Mouse (Mus musculus) myocyte (in vitro differentiated cells): ENCODE results near the gene Rptor. TPM values are rescaled to one million over a fixed set of nuclear protein-coding genes. Genes with fewer than 3 reads are reported as not detected.

Source experiments
- H3K27me3 ChIP-seq: one replicate; pipeline ENCODE4 v1.6.1; 2011; ENCODE audit not compliant: control insufficient read depth, insufficient read depth, insufficient read length
- H3K36me3 ChIP-seq: one replicate; pipeline ENCODE4 v1.6.1; 2011; ENCODE audit not compliant: control insufficient read depth, insufficient read depth
- H3K4me2 ChIP-seq: one replicate; pipeline ENCODE4 v1.6.1; 2011; ENCODE audit warnings: low read depth, control low read depth
- H3K4me3 ChIP-seq: one replicate; pipeline ENCODE4 v1.5.1; 2011; ENCODE audit warnings: mild to moderate bottlenecking, control low read depth, moderate library complexity
- H3K79me2 ChIP-seq: one replicate; pipeline ENCODE4 v1.6.1; 2011; ENCODE audit not compliant: control insufficient read depth, insufficient read depth
- H3ac ChIP-seq: one replicate; pipeline ENCODE4 v1.6.1; 2011; ENCODE audit not compliant: control insufficient read depth, insufficient read length
- CEBPB ChIP-seq: IDR thresholded peaks from 2 replicates; pipeline ENCODE4 v1.6.1; 2011; ENCODE audit warnings: mild to moderate bottlenecking, moderate library complexity; ENCODE audit not compliant: poor library complexity, insufficient read depth, severe bottlenecking
- E2F4 ChIP-seq: IDR thresholded peaks from one replicate; pipeline ENCODE4 v1.6.1; 2011; ENCODE audit warnings: mild to moderate bottlenecking, control low read depth, moderate library complexity; ENCODE audit not compliant: insufficient read depth
- MAX ChIP-seq: IDR thresholded peaks from one replicate; pipeline ENCODE4 v1.6.1; 2011; ENCODE audit warnings: low read depth, mild to moderate bottlenecking, control low read depth
- MYOD1 ChIP-seq, 3 experiments: IDR thresholded peaks; one replicate each; pipeline ENCODE4 v1.6.1; 2011; ENCODE audit warnings: control low read depth in 2 of 3, low read depth in 2 of 3, mild to moderate bottlenecking in 2 of 3, moderate library complexity in 1 of 3; ENCODE audit not compliant: insufficient read length in 2 of 3, control insufficient read depth in 1 of 3
- MYOG ChIP-seq, 3 experiments: IDR thresholded peaks; one replicate each; pipeline ENCODE4 v1.6.1; 2011; ENCODE audit warnings: control low read depth in 2 of 3, low read depth in 2 of 3, mild to moderate bottlenecking in 2 of 3; ENCODE audit not compliant: insufficient read length in 2 of 3, control insufficient read depth in 1 of 3, insufficient read depth in 1 of 3
- POLR2A ChIP-seq: IDR thresholded peaks from one replicate; pipeline ENCODE4 v1.6.1; 2011; ENCODE audit warnings: low read depth, mild to moderate bottlenecking, control low read depth, moderate library complexity; ENCODE audit not compliant: insufficient read length
- POLR2AphosphoS2 ChIP-seq: IDR thresholded peaks from one replicate; pipeline ENCODE4 v1.6.1; 2011; ENCODE audit warnings: low read depth, control low read depth; ENCODE audit not compliant: insufficient read length
- REST ChIP-seq: IDR thresholded peaks from one replicate; pipeline ENCODE4 v1.6.1; 2011; ENCODE audit warnings: mild to moderate bottlenecking, control low read depth, moderate library complexity; ENCODE audit not compliant: insufficient read depth, insufficient read length
- SRF ChIP-seq: IDR thresholded peaks from one replicate; pipeline ENCODE4 v1.6.1; 2011; ENCODE audit warnings: low read depth; ENCODE audit not compliant: control insufficient read depth, insufficient read length
- TCF12 ChIP-seq: IDR thresholded peaks from one replicate; pipeline ENCODE4 v1.6.1; 2011; ENCODE audit warnings: mild to moderate bottlenecking, control low read depth; ENCODE audit not compliant: poor library complexity, insufficient read depth, severe bottlenecking
- TCF3 ChIP-seq: IDR thresholded peaks from one replicate; pipeline ENCODE4 v1.6.1; 2011; ENCODE audit warnings: low read depth, control low read depth; ENCODE audit not compliant: insufficient read length
- USF1 ChIP-seq: IDR thresholded peaks from one replicate; pipeline ENCODE4 v1.6.1; 2011; ENCODE audit warnings: low read depth, mild to moderate bottlenecking, control low read depth, moderate library complexity
- polyA plus RNA-seq: library from polyadenylated mRNA; unstranded; fragments of >200 nt; fragmentation: generic; extraction: Trizol; gene quantifications from one replicate; pipeline ENCODE4 v1.2.1, GENCODE M21; 2012; ENCODE audit warnings: missing spikeins

Rptor gene
- polyA plus RNA-seq, 1 experiment = 59.5 TPM

- H3K79me2 ChIP-seq = peaks cover 68% of the 10 kb centered on the region
- H3K4me2 ChIP-seq = no peak overlapping the region
- H3K27me3 ChIP-seq = no peaks in the 10 kb centered on the region
- H3K4me3 ChIP-seq = no peak overlapping the region
- no peak overlapping the region for H3ac ChIP-seq
- no peaks in the 10 kb centered on the region for H3K36me3 ChIP-seq
- no peak for TF ChIP-seq SRF
- TF ChIP-seq POLR2A = no peak
- no peak for TF ChIP-seq MYOG (IDR thresholded peaks at IDR 0.05; ENCODE audit: control insufficient read depth in 1 of 3, insufficient read depth in 1 of 3, insufficient read length in 2 of 3, low read depth in 2 of 3)
- TF ChIP-seq REST = no peak
- no peak for TF ChIP-seq POLR2AphosphoS2
- no peak for TF ChIP-seq TCF3
- no peak for TF ChIP-seq E2F4
- no peak for TF ChIP-seq MYOD1 (IDR thresholded peaks at IDR 0.05; ENCODE audit: control insufficient read depth in 1 of 3, insufficient read length in 2 of 3, low read depth in 2 of 3)
- no peak for TF ChIP-seq USF1
- TF ChIP-seq TCF12 = no peak
- no peak for TF ChIP-seq CEBPB
- no peak for TF ChIP-seq MAX
These were observed 107.6 kb downstream of the Rptor start for GRCm38 (mm10) chr11:119710338-119710737.

- TF ChIP-seq E2F4 (no peak), MYOG (IDR thresholded peaks at IDR 0.05; ENCODE audit: control insufficient read depth in 1 of 3, insufficient read depth in 1 of 3, insufficient read length in 2 of 3, low read depth in 2 of 3) (no peak), USF1 (no peak), MYOD1 (IDR thresholded peaks at IDR 0.05; ENCODE audit: control insufficient read depth in 1 of 3, insufficient read length in 2 of 3, low read depth in 2 of 3) (no peak)
- Histone ChIP-seq H3K4me3 (no peak overlapping the region), H3K4me2 (no peak overlapping the region), H3K27me3 (no peaks in the 10 kb centered on the region), H3K36me3 (no peaks in the 10 kb centered on the region), H3ac (no peak overlapping the region), H3K79me2 (peaks cover 72% of the 10 kb centered on the region)
These were observed 108.1 kb downstream of the Rptor start for GRCm38 (mm10) chr11:119710822-119711221.

- Histone ChIP-seq H3ac (no peak overlapping the region), H3K4me2 (no peak overlapping the region), H3K36me3 (no peaks in the 10 kb centered on the region), H3K27me3 (no peaks in the 10 kb centered on the region), H3K4me3 (no peak overlapping the region), H3K79me2 (peaks cover 80% of the 10 kb centered on the region)
- no peak for TF ChIP-seq USF1
- TF ChIP-seq REST = no peak
- no peak for TF ChIP-seq TCF3
- no peak for TF ChIP-seq E2F4
- no peak for TF ChIP-seq SRF
These were observed 112.7 kb downstream of the Rptor start for GRCm38 (mm10) chr11:119715437-119715836.

- Histone ChIP-seq H3K4me2 (no peak overlapping the region), H3ac (no peak overlapping the region), H3K36me3 (no peaks in the 10 kb centered on the region), H3K79me2 (peaks cover 78% of the 10 kb centered on the region), H3K27me3 (no peaks in the 10 kb centered on the region), H3K4me3 (no peak overlapping the region)
- TF ChIP-seq MYOD1 (IDR thresholded peaks at IDR 0.05; ENCODE audit: control insufficient read depth in 1 of 3, insufficient read length in 2 of 3, low read depth in 2 of 3) = no peak
- TF ChIP-seq E2F4 = no peak
- TF ChIP-seq POLR2AphosphoS2 = no peak
- no peak for TF ChIP-seq POLR2A
- no peak for TF ChIP-seq SRF
- TF ChIP-seq USF1 = no peak
These were observed 113.3 kb downstream of the Rptor start for GRCm38 (mm10) chr11:119715841-119716596.

- Histone ChIP-seq H3K27me3 (no peaks in the 10 kb centered on the region), H3K4me2 (no peak overlapping the region), H3ac (no peak overlapping the region), H3K36me3 (no peaks in the 10 kb centered on the region), H3K4me3 (no peak overlapping the region), H3K79me2 (peaks cover 73% of the 10 kb centered on the region)
- TF ChIP-seq MYOD1 (IDR thresholded peaks at IDR 0.05; ENCODE audit: control insufficient read depth in 1 of 3, insufficient read length in 2 of 3, low read depth in 2 of 3) (no peak), TCF3 (no peak), POLR2A (no peak), MYOG (IDR thresholded peaks at IDR 0.05; ENCODE audit: control insufficient read depth in 1 of 3, insufficient read depth in 1 of 3, insufficient read length in 2 of 3, low read depth in 2 of 3) (no peak), USF1 (no peak), TCF12 (no peak), MAX (no peak), CEBPB (no peak), SRF (no peak), E2F4 (no peak), REST (no peak), POLR2AphosphoS2 (no peak)
These were observed 115.4 kb downstream of the Rptor start for GRCm38 (mm10) chr11:119718115-119718514.
